In the genomic region with DNA sequence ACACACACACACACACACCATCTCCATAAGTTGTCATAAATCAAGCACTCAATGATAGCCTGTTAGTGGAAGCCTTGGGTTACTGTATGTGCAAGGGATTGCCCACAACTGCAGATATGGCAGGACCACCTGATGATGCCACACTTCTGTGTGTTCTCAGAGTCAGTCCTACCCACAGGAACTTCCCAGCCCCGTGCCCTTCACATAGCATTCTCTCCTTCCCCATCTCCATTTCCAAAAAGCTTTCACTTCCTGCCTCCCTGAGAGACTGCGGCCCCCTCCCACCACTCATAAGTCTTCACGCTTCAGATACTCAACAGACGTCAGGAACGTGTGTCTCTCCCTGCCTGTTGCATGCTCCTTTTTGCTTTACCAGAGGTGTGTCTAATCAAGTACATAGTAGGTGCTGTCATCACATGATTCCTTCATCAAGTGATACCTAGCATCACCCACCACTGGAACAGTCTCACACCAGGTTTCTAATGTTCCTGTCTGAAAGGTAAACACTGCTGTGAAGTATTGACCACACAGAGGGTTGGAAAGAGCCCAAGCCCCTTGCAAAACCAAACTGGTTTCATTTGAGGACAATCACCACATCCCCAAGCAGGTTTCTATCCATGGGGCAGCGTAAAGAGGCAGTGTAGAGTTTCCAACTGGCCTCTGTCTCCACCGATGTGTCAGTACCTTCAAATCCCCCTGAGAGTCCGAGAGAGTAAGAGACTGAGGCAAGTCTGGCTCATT, we compare ENCODE assay signal across 17 mouse cellular contexts. TPM values are rescaled to one million over a fixed set of nuclear protein-coding genes. Genes with fewer than 3 reads are reported as not detected.
DNase-seq lines count a peak whose midpoint lies in the region; ATAC-seq and TF ChIP-seq lines count a peak whose summit lies in the region.
"Had no signal": no experiment of that assay in that cellular context is flagged by ENCODE, and none has a peak within 500 bp of the region (broad histone marks: within the 10 kb centered on the region; RNA-seq: fewer than 3 reads in every experiment).

No protein-coding gene starts in this region.

- no peak overlapping the region for H3K4me3 ChIP-seq in intestine, embryonic 14.5 days (ENCODE audit: low read depth, low read length)
- H3K4me3 ChIP-seq in intestine, embryonic 16.5 days (ENCODE audit: low read length) = no peak overlapping the region
- H3K4me3 ChIP-seq in bone marrow macrophage, adult 2 months (ENCODE audit: insufficient read depth, low read length) = no peak overlapping the region
- no peak overlapping the region for H3K4me3 ChIP-seq in limb, embryonic 13.5 days
- H3K4me3 ChIP-seq: hindbrain, embryonic 15.5 days; limb, embryonic 12.5 days had no signal

- H3K27me3 ChIP-seq in intestine, embryonic 14.5 days (replicated peaks; ENCODE audit: control insufficient read depth, insufficient read depth, low read length) = no peaks in the 10 kb centered on the region
- no peaks in the 10 kb centered on the region for H3K27me3 ChIP-seq in intestine, embryonic 16.5 days (replicated peaks; ENCODE audit: control insufficient read depth, insufficient read depth, low read length)
- peaks cover 39% of the 10 kb centered on the region for H3K27me3 ChIP-seq in limb, embryonic 13.5 days

- DNase-seq in heart, adult 11 months = peak; percentile 85
- no peak for DNase-seq in heart, adult 18-20 months
- DNase-seq in intestine, embryonic 14.5 days (ENCODE audit: low spot score) = no peak
- no peak for DNase-seq in layer of hippocampus, postnatal 36 days
- DNase-seq in cerebellum, adult 11 months = no peak
- DNase-seq: adrenal gland, postnatal 36 days; gastrocnemius, postnatal 36 days; kidney, adult 18-20 months; thymus, postnatal 14 days had no signal

- WGBS in intestine, embryonic 14.5 days = 51% methylated on average over 8 of the region's 8 CpGs
- WGBS in intestine, embryonic 16.5 days = 54% methylated on average over 8 of the region's 8 CpGs
- 43% methylated on average over 8 of the region's 8 CpGs for WGBS in limb, embryonic 13.5 days

- no peak for ATAC-seq in intestine, embryonic 14.5 days (replicated peaks; ENCODE audit: low FRiP score, low TSS enrichment, low read depth)
- no peak for ATAC-seq in intestine, embryonic 16.5 days
- no peak for ATAC-seq in limb, embryonic 13.5 days (ENCODE audit: low FRiP score, low read depth)

- TF ChIP-seq POLR2A in bone marrow macrophage, adult 2 months (IDR thresholded peaks at IDR 0.05; ENCODE audit: borderline replicate concordance, low read depth, low read length) = no peak

- H3K27ac ChIP-seq in intestine, embryonic 14.5 days (ENCODE audit: low read depth) = 0 out of 2 replicates have a peak overlapping the region, but pooled peaks have one; percentile 22
- H3K27ac ChIP-seq in intestine, embryonic 16.5 days (ENCODE audit: low read length) = no peak overlapping the region
- peak overlapping the region; percentile 97 for H3K27ac ChIP-seq in bone marrow macrophage, adult 2 months (ENCODE audit: insufficient read depth, low read depth, low read length)
- H3K27ac ChIP-seq in limb, embryonic 13.5 days = no peak overlapping the region
- H3K27ac ChIP-seq: hindbrain, embryonic 15.5 days had no signal

- no peak for TF ChIP-seq CTCF in bone marrow macrophage, adult 2 months (IDR thresholded peaks at IDR 0.05; ENCODE audit: low read depth, low read length)

- H3K9me3 ChIP-seq in intestine, embryonic 14.5 days (ENCODE audit: control insufficient read depth, low read length) = peaks cover 6% of the 10 kb centered on the region; the same call in 1 of the 2 replicates
- no peaks in the 10 kb centered on the region for H3K9me3 ChIP-seq in intestine, embryonic 16.5 days (ENCODE audit: control insufficient read depth, low read length)
- no peaks in the 10 kb centered on the region for H3K9me3 ChIP-seq in limb, embryonic 13.5 days
- H3K9me3 ChIP-seq: hindbrain, embryonic 15.5 days; limb, embryonic 12.5 days had no signal

- H3K9ac ChIP-seq in intestine, embryonic 14.5 days (ENCODE audit: low read length) = no peak overlapping the region
- H3K9ac ChIP-seq in intestine, embryonic 16.5 days (ENCODE audit: low read depth, low read length) = no peak overlapping the region
- no peak overlapping the region for H3K9ac ChIP-seq in limb, embryonic 13.5 days
- H3K9ac ChIP-seq: hindbrain, embryonic 15.5 days; limb, embryonic 12.5 days; lung, embryonic 14.5 days had no signal

- H3K4me2 ChIP-seq in intestine, embryonic 14.5 days (ENCODE audit: low read length) = no peak overlapping the region
- H3K4me2 ChIP-seq in intestine, embryonic 16.5 days (ENCODE audit: low read depth, low read length) = no peak overlapping the region
- peak overlapping the region; percentile 82 for H3K4me2 ChIP-seq in limb, embryonic 13.5 days (replicated peaks)

- no peaks in the 10 kb centered on the region for H3K36me3 ChIP-seq in intestine, embryonic 14.5 days (ENCODE audit: control insufficient read depth, insufficient read depth, low read length)
- no peaks in the 10 kb centered on the region for H3K36me3 ChIP-seq in intestine, embryonic 16.5 days (ENCODE audit: control insufficient read depth, insufficient read depth, low read length)
- no peaks in the 10 kb centered on the region for H3K36me3 ChIP-seq in limb, embryonic 13.5 days
- H3K36me3 ChIP-seq: hindbrain, embryonic 15.5 days; limb, embryonic 12.5 days had no signal

- peaks cover 24% of the 10 kb centered on the region for H3K4me1 ChIP-seq in intestine, embryonic 14.5 days (replicated peaks; ENCODE audit: control insufficient read depth, insufficient read depth, low read length)
- H3K4me1 ChIP-seq in intestine, embryonic 16.5 days (ENCODE audit: control insufficient read depth, insufficient read depth, low read length) = peaks cover 14% of the 10 kb centered on the region
- peaks cover 43% of the 10 kb centered on the region for H3K4me1 ChIP-seq in bone marrow macrophage, adult 2 months (ENCODE audit: control insufficient read depth, insufficient read depth, low read length)
- peaks cover 65% of the 10 kb centered on the region for H3K4me1 ChIP-seq in limb, embryonic 13.5 days

RNA-seq across cellular contexts. Expression of gene Igf1, which starts 0.7 kb away (rescaled TPM):
- total RNA-seq in heart, adult 18-20 months (2021) = 10 to 100 TPM; 11.2 to 13.4 TPM
- 39.3 and 49.9 TPM in 2 replicates for polyA plus RNA-seq in intestine, embryonic 14.5 days (2014; fragmentation: Nextera tagmentation; extraction: Ambion mirVana)
- polyA plus RNA-seq in intestine, embryonic 16.5 days (2015; fragmentation: Nextera tagmentation; extraction: Ambion mirVana) = 36.2 and 36.3 TPM in 2 replicates
- polyA plus RNA-seq in bone marrow macrophage, adult 2 months (2012; ENCODE audit: insufficient read depth, insufficient read length, missing spikeins) = 1,038 and 1,121 TPM in 2 replicates
- 54.7 and 58.5 TPM in 2 replicates for polyA plus RNA-seq in limb, embryonic 13.5 days (2015; fragmentation: Nextera tagmentation; extraction: Ambion mirVana)
- 1 to 10 TPM; 8.0 TPM for total RNA-seq in layer of hippocampus, postnatal 36 days (2021)
- total RNA-seq: megakaryocyte-erythroid progenitor cell, adult 5-6 weeks; monocyte, adult 5-6 weeks had no signal

Comparison
In these comparisons a context has a peak if more than half of its experiments do, and no peak if none do; other contexts are left out.
1. H3K27ac ChIP-seq: peak in intestine, embryonic 14.5 days (single experiment) and bone marrow macrophage, adult 2 months (single experiment); none in intestine, embryonic 16.5 days (single experiment) and limb, embryonic 13.5 days (single experiment).
2. RNA of gene Igf1, which starts 0.7 kb away (polyA plus RNA-seq): 1,038 to 1,121 TPM in bone marrow macrophage, adult 2 months; 54.7 to 58.5 TPM in limb, embryonic 13.5 days, 39.3 to 49.9 TPM in intestine, embryonic 14.5 days and 36.2 to 36.3 TPM in intestine, embryonic 16.5 days; every median in the first group is over 10 times any median in the second.